Mouse (Mus musculus): ENCODE results near the gene Zfp451.

Gene Zfp451

GRCm38 (mm10) chr1:33712026-33712425, 102.4 kb downstream of the Zfp451 start:
- no peak for DNase-seq
